Mouse (Mus musculus): ENCODE data around the gene Arhgap30. TPM values are rescaled to one million over a fixed set of nuclear protein-coding genes. Genes with fewer than 3 reads are reported as not detected.

Arhgap30 gene
- 100 to 1,000 TPM; 193 to 235 TPM for total RNA-seq (2023)

DNA sequence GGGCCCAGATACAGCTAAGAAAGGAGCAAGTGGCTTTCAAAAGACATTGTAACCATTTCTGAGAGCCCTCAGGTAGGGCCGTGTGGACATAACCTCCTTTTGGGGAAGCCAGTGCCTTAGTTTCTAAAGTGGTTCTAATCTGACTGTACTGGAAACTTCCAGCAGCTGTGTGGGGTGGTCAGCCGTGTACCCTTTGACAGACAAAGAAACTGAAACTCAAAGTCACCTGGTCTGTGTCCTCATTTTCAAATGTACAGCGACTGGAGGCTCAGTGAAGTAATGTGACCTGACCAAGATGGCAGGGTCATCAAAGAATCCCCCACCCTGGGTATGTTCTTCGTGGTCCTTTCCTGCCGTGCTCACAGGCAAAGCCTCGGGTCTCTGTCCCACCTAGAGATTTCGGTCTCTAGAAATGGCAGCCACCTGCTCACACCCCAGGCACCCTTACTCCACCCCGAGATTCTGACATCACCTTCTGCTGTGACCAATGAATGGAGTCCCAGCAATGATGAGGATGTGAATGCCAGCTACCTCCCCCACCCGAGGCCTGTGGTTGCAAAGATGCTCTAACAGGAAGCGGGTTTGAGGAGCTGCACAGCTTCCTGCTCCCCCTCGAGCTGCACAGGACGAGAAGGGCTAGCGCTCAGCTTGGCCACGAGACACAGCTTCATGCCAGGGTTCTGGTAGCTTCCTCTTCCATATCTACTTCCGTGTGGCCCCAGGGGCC, at the start of gene Arhgap30:
TSS of gene Arhgap30 (plus strand) at position 579 of the 727 bp plus-strand sequence.

DNA sequence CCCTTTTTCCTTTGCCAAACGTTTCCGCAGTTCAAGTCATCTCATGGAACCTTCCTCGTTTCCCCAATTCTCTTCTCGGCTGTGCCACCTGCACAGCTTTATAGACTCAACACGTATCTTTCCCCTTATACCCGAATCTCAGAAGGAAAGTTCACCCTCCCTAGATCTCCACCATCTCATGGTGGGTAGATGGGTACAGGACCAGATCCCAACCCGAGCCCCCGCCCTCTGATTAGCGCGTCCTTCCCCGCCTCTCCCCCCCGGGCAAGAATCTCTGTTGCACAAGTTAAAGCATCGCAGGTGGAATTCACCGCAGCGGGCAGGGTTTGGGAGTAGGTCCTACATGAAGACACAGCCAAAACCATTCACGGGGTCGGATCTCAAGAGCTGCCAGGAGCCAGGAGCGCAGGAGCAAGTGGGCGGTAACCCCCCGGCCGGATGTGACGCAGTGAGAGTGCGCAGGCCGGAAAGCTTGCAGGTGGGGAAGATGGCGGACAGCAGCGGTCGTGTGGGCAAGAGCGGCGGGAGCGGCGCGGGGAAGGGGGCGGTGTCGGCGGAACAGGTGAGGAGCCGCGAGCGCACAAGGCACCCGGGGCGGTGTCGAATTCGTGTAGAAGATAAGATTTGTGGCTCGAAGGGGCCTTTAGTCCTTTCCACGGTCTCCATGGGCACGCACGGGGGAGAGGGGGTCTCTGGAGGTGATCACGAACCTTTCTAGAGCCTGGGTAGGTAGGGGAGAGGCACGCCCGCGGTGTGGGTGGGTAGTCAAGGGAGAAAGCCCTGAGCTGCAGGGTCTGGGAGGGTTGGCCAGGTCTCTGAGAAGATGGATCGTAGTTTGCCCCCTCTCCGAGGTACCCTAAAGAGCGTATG, 43.3 kb upstream of the Arhgap30 start, which contains the start of the genes Nit1 and Pfdn2:
TSS of gene Nit1 (minus strand) at position 422 of the 870 bp plus-strand sequence.
TSS of gene Pfdn2 (plus strand) at position 446 of the 870 bp plus-strand sequence.

DNA sequence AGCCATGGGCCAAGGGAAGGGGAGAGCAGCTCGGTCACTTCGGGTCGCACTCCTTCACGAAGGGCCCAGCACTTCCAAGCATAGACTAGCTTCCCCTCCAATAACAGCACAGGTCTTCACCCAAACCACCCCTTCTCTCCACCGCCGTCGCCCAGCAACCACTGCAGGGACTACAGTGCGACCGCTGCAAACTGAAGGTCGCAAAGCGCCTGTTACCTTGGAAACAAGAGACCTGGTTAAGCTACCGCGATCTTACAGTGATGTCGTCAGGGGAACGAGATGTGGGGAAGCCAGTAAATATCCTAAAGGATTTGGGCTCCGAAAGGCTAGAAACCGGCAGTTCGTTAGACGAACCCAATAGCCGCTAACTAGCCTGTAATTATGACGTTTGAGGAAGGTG, 28.1 kb upstream of the Arhgap30 start, which contains the start of gene Klhdc9:
TSS of gene Klhdc9 (minus strand) at position 143 of the 400 bp plus-strand sequence.

DNA sequence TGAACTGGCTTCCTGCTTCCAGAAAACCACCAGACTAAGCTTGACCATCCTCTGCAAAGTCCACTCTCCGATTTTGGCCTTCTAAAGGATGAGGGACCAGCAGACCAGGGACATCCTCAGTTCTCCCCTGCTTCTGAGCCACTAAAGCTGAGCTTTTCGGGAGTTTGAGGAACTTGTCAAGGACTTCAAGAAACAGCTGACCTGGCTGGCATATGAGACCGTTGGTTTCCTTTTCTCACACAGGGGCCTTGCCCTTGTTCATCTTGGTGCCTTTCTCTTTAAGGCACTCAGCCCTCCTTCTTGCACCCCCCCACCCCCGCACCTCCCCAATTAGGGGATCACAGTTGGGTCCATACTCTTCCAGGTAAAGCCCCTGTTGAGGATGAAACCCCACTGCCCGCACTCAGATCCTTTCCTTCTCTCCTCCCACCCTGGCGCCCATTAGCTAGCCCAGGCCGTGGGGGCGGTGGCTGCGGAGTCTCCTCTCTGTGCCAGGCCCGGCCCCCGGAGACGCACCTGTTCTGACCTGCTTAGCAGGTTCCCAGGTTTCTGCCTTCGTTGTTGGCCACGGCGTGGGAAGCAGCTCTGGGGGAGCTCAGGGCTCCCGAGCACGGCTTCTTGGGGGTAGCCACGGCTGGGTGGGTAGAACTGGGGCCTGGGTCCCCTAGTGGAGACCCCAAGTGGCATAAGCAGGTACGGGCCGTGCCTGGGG, 18.8 kb upstream of the Arhgap30 start, which contains the start of gene Nectin4:
TSS of gene Nectin4 (plus strand) at position 255 of the 712 bp plus-strand sequence.

DNA sequence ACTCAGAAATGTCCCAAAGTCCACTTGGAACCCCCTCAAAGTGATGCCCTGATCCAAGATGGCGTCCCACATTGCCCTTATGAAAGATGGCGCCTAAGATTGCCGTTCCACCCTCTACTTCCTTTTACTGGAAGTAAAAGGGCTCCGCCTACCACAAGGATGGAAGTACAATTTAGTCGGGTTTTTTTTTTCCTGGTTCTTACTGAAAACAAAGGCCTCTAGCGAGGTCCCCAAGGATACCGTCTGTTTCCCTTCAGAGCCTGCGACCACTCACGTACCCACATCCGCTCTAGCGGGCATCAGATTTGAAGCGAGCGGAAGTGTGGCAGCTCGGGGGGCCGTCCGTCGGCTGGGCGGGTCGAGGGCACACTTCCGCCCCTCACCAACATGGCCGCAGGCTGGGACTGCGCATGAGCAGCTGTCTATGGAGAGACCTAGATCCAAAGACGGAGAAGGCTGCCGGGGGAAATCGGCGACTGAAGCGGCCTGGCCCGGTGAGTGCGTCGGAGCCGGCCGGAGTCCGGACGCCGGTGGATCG, 22.3 kb downstream of the Arhgap30 start, which contains the start of gene Usf1:
TSS of gene Usf1 (plus strand) at position 367 of the 538 bp plus-strand sequence.

DNA sequence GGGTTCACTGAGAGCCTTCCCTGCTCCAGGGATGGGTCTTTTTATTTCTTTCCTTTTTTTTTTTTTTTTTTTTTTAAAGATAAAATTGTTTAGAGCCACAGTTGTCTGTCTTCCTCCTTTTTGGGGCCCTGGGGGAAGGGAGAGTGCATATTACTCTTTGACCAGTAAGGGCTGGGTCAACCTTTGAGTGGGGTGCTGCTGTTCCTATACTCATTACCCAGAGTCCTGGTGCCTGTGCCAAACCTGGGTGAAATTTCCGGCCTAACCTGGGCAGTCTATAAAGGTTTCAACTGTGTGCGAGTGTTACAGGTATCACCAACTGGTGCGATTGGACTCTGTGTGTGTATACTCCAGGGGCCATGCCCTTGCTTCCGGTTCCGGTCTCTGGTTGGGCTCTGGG, 29.9 kb downstream of the Arhgap30 start, which contains the start of gene Tstd1:
TSS of gene Tstd1 (plus strand) at position 213 of the 400 bp plus-strand sequence.

DNA sequence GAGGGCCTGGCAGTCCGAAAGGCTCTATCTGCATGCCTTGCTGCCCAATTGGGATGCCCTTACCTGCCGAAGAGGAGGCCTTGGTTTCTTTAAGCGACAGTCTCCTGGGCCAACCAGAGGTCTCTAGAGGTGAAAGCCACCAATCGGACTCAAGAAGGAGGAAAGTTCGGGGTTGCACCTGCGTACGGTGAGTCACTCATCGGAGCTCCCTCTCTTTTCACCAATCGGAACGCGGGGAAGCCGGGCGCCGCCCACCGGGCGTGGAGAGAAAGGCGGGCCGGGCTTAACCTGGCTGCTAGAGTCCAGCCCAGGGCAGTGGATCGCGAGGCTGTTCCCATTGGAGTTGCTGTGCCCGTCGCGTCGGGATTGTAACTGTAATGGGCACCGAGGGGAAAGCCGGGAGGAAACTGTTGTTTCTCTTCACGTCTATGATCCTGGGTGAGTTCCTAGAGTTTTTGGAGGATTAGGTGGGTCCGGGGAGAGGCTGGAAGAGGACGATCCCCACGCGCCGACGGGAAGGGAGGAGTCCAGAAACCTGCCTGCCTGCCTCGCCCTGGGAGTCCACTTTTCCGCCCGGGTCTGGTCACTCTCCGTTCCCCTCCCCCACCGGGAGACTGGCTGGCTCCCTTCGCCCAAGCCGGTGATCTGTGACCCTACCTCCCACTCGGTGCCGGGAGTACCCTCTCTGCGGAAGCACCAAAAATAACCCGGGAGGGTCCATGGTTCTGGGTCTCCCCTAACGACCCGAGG, 48.7 kb downstream of the Arhgap30 start, which contains the start of gene F11r:
TSS of gene F11r (plus strand) at position 272 of the 750 bp plus-strand sequence.

Other genes starting within 250 kb of the Arhgap30 start
- 10 to 100 TPM; 90.5 to 99.9 TPM for gene Sdhc, start 238.4 kb upstream of the Arhgap30 start, total RNA-seq (2023)
- gene Mpz, start 238.2 kb upstream of the Arhgap30 start, total RNA-seq (2023) = not detected
- gene Pcp4l1, start 192.7 kb upstream of the Arhgap30 start, total RNA-seq (2023) = 1 to 10 TPM in 1 of 2 experiments, under 1 TPM in 1; 0.44 to 1.1 TPM
- gene Nr1i3, start 175.0 kb upstream of the Arhgap30 start, total RNA-seq (2023) = not detected
- gene Tomm40l, start 166.4 kb upstream of the Arhgap30 start, total RNA-seq (2023) = 10 to 100 TPM; 12.6 to 13.3 TPM
- not detected for gene Apoa2, start 163.9 kb upstream of the Arhgap30 start, total RNA-seq (2023)
- 1,000 to 10,000 TPM in 1 of 2 experiments, 100 to 1,000 TPM in 1; 983 to 1,080 TPM for gene Fcer1g, start 154.6 kb upstream of the Arhgap30 start, total RNA-seq (2023)
- not detected for gene Adamts4, start 138.5 kb upstream of the Arhgap30 start, total RNA-seq (2023)
- 100 to 1,000 TPM in 1 of 2 experiments, 10 to 100 TPM in 1; 98.7 to 109 TPM for gene Ndufs2, start 137.6 kb upstream of the Arhgap30 start, total RNA-seq (2023)
- gene B4galt3, start 118.6 kb upstream of the Arhgap30 start, total RNA-seq (2023) = 100 to 1,000 TPM; 117 to 119 TPM
- 10 to 100 TPM; 80.1 to 81.5 TPM for gene Ppox, start 107.8 kb upstream of the Arhgap30 start, total RNA-seq (2023)
- gene Usp21, start 101.0 kb upstream of the Arhgap30 start, total RNA-seq (2023) = 10 to 100 TPM; 31.7 to 36.2 TPM
- gene Ufc1, start 93.9 kb upstream of the Arhgap30 start, total RNA-seq (2023) = 10 to 100 TPM; 46.1 to 47.0 TPM
- 10 to 100 TPM; 27.2 to 28.6 TPM for gene Dedd, start 59.8 kb upstream of the Arhgap30 start, total RNA-seq (2023)
- 10 to 100 TPM; 16.6 to 23.2 TPM for gene Nit1, start 43.3 kb upstream of the Arhgap30 start, total RNA-seq (2023)
- gene Pfdn2, start 43.3 kb upstream of the Arhgap30 start, total RNA-seq (2023) = 10 to 100 TPM; 30.1 to 30.6 TPM
- gene Klhdc9, start 28.2 kb upstream of the Arhgap30 start, total RNA-seq (2023) = not detected
- gene Nectin4, start 18.9 kb upstream of the Arhgap30 start, total RNA-seq (2023) = 1 to 10 TPM; 1.1 to 1.5 TPM
- gene Usf1, start 22.4 kb downstream of the Arhgap30 start, total RNA-seq (2023) = 10 to 100 TPM; 77.5 to 86.2 TPM
- gene Tstd1, start 29.9 kb downstream of the Arhgap30 start, total RNA-seq (2023) = 1 to 10 TPM; 4.2 to 10.0 TPM
- gene F11r, start 48.6 kb downstream of the Arhgap30 start, total RNA-seq (2023) = 1 to 10 TPM in 1 of 2 experiments, under 1 TPM in 1; 0.18 to 1.3 TPM
- 1 to 10 TPM; 3.3 to 5.0 TPM for gene Alyref2, start 114.5 kb downstream of the Arhgap30 start, total RNA-seq (2023)
- not detected for gene Itln1, start 146.3 kb downstream of the Arhgap30 start, total RNA-seq (2023)
- 10 to 100 TPM in 1 of 2 experiments, 1 to 10 TPM in 1; 7.8 to 14.4 TPM for gene Cd244a, start 170.2 kb downstream of the Arhgap30 start, total RNA-seq (2023)
- 10 to 100 TPM; 16.6 to 22.7 TPM for gene Ly9, start 218.5 kb downstream of the Arhgap30 start, total RNA-seq (2023)